Mouse (Mus musculus) layer of hippocampus, adult 18-20 months (tissue): Measurements from ENCODE around the gene C5ar2. TPM values are rescaled to one million over a fixed set of nuclear protein-coding genes. Genes with fewer than 3 reads are reported as not detected.
"Not testable (repeated sequence)": the region's sequence is repeated elsewhere in the genome, so short reads cannot be mapped to it uniquely, and the experiment has no call there.

Experiments
- DNase-seq, 2 experiments: peaks; one replicate each; pipeline ENCODE4 v3.0.0; 2022; ENCODE audit warnings: low spot score in 2 of 2
- long read RNA-seq: library from polyadenylated mRNA; stranded (forward); transcript quantifications from one replicate; pipeline ENCODE4 v2.0.0, GENCODE M21; 2021
- total RNA-seq, 2 experiments: library from RNA; stranded (reverse); gene quantifications; 2 replicates each; pipeline ENCODE4 v1.2.3; 2021

C5ar2 gene
- total RNA-seq, result under 1 TPM; 0.56 to 0.67 TPM
- long read RNA-seq, result 0 reads

GRCm38 (mm10) chr7:16244067-16244466 is at the start of gene C5ar2:
Gene C5ar2, minus strand, starts transcription at chr7:16244154.
- no peak for DNase-seq

DNA sequence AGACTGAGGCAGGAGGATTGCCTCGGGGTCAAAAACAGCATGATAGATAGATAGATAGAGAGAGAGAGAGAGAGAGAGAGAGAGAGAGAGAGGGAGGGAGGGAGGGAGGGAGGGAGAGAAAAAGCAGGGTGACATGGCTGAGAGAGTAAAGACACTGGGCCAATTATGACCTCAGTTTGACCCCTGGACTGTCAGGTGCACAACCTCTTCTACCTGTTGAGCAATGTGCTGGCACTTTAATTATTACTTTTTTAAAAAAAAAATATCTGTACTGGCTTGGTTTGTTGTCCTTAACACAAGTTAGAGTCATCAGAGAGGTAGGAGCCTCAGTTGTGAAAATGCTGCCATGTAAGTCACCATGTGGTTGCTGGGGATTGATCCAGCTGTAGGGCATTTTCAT is 43.8 kb upstream of the C5ar2 start:
- DNase-seq, result no peak

GRCm38 (mm10) chr7:16287016-16287415 is 43.1 kb upstream of the C5ar2 start:
- no peak for DNase-seq

- peak; percentile 99 for DNase-seq
Measured at GRCm38 (mm10) chr7:16286026-16286961, 42.3 kb upstream of the C5ar2 start, which contains the start of gene Ccdc9. Gene Ccdc9, minus strand, starts transcription at chr7:16286795.

GRCm38 (mm10) chr7:16285450-16286025 is 41.6 kb upstream of the C5ar2 start:
- peak; percentile 45 to 46 for DNase-seq

DNA sequence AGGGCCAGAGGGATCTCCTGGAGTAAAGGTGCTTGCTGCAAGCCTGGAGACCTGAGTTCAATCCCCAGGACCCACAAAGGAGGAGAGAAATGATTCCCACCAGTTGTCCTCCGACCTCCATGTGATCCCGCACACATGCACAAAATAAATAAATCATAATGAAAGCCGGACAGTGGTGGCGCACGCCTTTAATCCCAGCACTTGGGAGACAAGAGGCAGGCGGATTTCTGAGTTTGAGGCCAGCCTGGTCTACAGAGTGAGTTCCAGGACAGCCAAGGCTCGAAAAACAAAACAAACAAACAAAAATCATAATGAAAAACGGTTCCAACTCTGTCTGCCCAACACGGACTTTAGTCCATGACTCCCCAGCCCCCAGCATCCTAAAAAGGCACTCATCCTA is 41.0 kb upstream of the C5ar2 start:
- DNase-seq, result no peak

DNA sequence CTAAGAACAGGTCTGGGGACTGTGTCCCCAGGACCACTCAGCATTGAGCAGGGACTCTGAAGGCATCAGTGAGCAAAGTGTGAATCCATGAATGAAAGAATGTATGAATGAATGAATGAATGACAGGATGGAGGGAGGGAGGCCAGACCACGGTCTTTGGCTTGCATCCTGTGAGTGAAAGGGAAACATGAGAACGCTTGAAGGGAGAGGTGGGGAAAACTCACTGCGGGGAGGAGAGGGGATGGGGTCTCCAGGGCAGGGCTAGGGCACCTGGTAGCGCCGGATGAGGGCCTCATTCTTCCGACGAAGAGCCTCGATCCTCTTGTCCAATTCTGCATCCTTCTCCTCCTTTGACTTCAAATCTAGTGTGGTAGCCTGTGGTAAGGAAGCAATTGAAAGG is 40.0 kb upstream of the C5ar2 start:
- DNase-seq, result no peak

DNA sequence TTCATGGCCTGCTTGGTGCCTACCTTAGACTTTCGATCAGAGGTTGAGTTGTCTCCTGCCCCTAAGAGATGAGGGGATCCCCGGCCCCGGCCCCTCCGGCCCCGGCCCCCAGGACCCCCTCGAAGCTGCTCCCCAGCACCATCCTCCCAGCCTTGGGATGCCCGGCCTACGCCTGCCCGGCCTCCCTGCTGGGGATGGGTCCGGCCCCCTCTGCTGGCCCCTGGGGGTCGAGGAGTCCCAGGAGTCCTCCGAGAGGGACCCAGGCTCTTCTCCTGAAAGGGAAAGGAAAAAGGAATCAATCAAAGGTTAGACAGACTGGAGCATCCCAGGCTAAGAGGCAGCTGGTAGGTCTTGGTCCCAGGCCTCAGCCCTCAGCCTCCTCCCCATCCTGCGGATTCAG is 38.4 kb upstream of the C5ar2 start:
- DNase-seq, result no peak

GRCm38 (mm10) chr7:16280721-16281120 is 36.8 kb upstream of the C5ar2 start:
- no peak for DNase-seq

- no peak for DNase-seq
Measured at GRCm38 (mm10) chr7:16274922-16275890, 31.3 kb upstream of the C5ar2 start.

DNA sequence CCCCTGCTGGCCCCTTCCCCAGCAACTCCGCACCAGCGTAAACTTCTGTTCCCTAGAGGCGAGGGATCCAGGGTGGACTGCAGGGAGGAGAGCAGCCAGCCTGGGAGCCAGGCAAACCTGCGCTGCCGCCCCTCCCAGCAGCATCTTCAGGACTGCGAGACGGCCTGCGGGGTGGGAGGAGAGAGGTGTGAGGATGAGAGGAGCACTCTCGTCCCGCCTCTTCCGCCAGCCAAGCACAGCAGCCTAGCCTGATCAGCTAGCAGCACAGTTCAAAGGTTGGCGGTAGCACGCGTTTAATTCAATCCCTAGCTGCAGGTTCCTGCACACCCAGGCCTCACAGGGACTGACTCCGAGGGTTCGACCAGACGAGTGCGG is 29.8 kb upstream of the C5ar2 start:
- DNase-seq, result peak; percentile 46 to 51

GRCm38 (mm10) chr7:16273081-16273765 is 29.3 kb upstream of the C5ar2 start, which contains the start of gene Inafm1:
Gene Inafm1, minus strand, starts transcription at chr7:16273617.
- peak; percentile 74 to 86 for DNase-seq

GRCm38 (mm10) chr7:16272681-16273080 is 28.7 kb upstream of the C5ar2 start:
- peak; percentile 57 to 68 for DNase-seq

DNA sequence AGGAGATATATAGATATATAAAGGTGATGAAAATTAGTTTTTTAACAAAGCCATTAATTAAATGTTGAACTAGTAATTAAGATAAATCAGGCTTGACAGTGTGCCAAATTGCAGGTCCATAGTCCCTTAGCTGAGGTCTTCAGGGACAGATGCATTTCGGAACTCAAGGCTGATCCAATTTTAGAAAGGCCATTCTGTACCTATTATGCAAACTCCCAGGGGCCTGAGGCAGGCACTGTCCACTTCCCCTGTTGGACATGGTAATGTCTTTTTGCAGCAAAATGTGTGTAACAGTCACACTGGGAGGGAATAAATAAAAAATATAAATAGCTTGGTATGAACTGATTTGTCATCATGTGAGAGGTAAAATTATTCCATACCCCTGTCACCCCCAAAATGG is 27.2 kb upstream of the C5ar2 start:
- no peak for DNase-seq

DNA sequence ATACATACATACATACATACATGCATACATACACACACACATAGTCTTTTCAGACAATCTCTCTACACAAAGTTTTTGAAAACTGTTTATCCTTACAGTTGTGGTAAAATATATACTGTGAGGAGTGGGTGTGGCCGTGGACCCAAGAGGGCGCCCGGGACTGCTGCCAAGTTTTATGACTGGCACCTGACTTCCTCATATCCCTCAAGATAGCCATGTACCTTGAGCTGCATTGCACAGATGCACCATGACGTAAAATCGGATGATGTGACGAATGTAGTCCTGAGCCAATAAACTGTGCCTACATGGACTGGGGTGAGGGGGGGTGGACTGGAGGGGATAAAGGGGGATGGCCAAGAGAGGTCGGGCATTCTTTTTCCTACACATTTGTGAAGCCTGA is 22.6 kb upstream of the C5ar2 start:
- DNase-seq, result not testable (repeated sequence)

DNA sequence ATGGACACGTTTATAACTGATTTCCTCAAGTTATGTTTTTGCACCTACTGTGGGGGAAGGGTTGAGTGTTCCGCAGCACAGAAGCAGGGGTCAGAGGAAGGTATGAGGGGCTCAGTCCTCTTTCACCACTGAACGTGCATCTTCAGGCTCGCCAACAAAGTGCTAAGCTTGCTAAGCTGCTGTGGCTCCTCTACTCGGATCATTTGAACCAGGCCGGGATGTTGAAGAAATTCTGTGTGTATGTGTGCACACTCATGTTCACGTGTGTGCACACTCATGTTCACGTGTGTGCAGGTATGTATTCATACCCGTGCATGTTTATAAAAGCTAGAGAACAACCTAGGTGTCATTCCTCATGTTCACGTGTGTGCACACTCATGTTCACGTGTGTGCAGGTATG is 21.9 kb upstream of the C5ar2 start:
- DNase-seq, result no peak

- DNase-seq, result no peak
Measured at GRCm38 (mm10) chr7:16263843-16264242, 19.9 kb upstream of the C5ar2 start.

DNA sequence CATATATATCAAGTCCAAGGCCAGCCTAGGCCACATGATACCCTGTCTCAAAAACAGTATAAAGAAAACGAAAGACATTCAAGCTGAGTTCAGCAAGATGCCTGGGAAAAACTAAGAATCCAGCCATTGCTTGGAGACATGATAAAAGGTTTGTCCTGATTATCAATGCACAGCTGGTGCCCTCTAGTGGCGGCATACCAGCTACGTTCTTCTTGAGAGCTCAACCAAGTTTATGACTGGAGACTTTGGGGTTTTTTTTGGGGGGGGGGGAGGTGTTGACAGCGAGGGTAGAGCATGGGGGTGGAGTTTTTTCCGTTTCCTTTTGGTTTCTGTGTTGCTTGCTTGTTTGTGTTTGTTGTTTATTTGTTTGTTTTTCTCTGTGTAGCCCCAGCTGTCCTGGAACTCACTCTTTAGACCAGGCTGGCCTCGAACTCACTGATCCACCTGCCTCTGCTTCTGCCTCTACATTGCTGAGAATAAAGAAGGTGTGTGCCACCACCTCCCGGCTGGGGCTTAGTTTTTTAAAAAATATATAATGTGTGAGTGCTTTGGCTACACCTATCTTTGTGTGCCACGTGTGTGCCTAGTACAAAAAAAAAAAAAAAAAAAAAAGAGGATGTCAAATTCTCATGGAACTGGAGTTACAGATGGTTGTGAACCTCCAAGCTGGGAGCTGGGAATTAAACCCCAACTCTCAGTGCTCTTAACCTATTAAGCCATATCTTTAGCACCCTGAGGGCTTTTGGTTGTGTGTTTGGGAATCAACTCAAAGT is 19.2 kb upstream of the C5ar2 start:
- DNase-seq, result peak; percentile 50 to 86

- no peak for DNase-seq
Measured at GRCm38 (mm10) chr7:16261097-16261496, 17.1 kb upstream of the C5ar2 start.

- no peak for DNase-seq
Measured at GRCm38 (mm10) chr7:16259110-16259590, 15.2 kb upstream of the C5ar2 start, which contains the start of gene C5ar1. Gene C5ar1, minus strand, starts transcription at chr7:16259540.
